Mouse (Mus musculus) T-helper 2 cell (primary cell): ENCODE results near the gene Dmrta1.
"Not testable (repeated sequence)": the region's sequence is repeated elsewhere in the genome, so short reads cannot be mapped to it uniquely, and the experiment has no call there.

Source experiments
- in situ Hi-C: fragments of 300-600 bp; cut with MboI, MseI; formaldehyde crosslinking; loops from one replicate; pipeline ENCODE4 v1.15.1; 2025; ENCODE audit warnings: high pct_unique_total_duplicates

Dmrta1 gene

DNA sequence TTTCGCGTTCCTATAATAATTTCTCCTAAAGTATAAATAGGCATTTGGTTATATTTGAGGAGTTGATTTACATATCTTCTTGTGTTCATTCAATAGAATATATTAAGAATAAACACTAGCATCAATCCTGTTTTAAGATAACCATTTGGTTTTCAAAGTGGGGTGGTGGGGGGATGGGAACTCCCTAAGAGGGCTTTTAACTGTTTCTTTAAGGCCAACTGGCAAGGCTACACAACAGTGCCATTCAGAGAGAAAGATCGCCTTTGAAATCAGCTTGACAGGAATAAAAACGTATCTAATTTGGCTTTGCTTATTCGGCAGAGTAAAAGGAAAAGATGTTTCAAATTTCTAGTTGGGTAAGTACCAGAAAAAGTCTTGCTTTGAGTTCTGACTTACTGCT lies at the start of gene Dmrta1:
TSS of gene Dmrta1 (plus strand) at position 242 of the 400 bp plus-strand sequence.
- in situ Hi-C loops: loop anchor here (25.0 kb wide), 1 partner anchor 417 kb away; no protein-coding TSS in a partner anchor

GRCm38 (mm10) chr4:89630374-89631079 lies 48.7 kb upstream of the Dmrta1 start:
- in situ Hi-C loops: no loop called here

DNA sequence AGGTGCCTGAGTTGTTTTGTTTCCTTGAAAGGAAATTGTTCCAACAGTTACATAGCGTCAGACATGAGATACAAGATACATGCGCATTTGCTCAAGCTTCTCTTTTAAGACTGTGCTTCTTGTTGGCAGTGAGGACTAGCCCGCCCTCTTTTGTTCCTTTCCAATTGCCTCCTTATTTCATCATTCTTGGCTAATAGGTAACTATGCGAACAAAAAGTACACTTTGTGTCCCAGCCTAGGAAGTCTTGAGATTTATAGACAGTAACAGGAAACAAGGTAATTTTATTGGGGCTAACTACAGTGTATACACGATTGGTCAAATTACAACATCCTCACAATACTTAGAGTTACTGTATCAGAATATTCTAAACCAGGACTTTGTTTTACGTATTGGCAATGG lies 47.7 kb upstream of the Dmrta1 start:
- in situ Hi-C loops: no loop called here

GRCm38 (mm10) chr4:89638651-89639050 lies 40.6 kb upstream of the Dmrta1 start:
- in situ Hi-C loops: no loop called here

DNA sequence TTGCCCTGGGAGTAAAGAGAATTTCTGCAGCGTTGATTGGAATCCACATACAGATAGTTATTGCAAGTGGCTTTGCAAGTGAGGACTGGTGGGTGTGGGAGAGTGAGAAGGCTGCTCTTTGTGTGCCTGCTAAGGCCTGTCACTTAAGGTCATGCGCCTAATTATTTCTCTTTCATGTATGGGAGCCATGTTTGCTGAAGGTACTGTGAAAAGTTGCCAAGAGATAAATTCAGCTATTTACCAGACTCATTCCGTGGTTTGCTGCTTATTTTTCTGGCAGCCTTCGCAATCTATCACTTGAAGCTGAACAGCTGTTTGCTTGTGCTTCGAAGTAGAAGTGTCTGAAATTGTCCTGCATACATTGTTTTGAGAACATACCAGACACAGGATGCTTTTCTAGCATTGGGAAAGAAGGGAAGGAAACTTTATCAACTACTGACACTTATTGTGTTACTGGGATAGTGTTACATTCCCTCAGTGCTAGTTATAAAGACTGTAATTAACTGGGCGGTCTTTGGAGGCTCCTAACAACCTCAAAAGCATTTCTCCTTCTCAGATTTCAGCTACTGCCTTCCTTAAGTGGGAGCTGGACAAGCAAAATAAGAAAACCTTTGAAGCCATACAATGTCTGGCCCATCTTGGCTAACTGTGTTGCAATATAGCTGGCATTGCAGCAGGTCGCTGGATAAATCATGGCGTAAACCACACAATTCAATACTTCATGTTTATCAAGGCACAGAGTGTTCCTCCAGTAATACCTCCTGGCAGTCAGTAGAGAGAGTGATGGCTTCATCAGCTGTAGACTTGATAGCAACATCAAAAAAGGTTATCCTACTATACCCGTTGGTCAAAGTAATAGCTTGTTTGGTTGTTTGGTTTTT lies 34.8 kb upstream of the Dmrta1 start:
- in situ Hi-C loops: no loop called here

GRCm38 (mm10) chr4:89650352-89651311 lies 28.6 kb upstream of the Dmrta1 start:
- in situ Hi-C loops: loop anchor here (10.0 kb wide), 1 partner anchor 1584 kb away; no protein-coding TSS in a partner anchor

- in situ Hi-C loops: loop anchor here (10.0 kb wide), 1 partner anchor 1584 kb away; no protein-coding TSS in a partner anchor
Measured at GRCm38 (mm10) chr4:89651312-89651686, 27.9 kb upstream of the Dmrta1 start.

GRCm38 (mm10) chr4:89651779-89652178 lies 27.5 kb upstream of the Dmrta1 start:
- in situ Hi-C loops: loop anchor here (10.0 kb wide), 1 partner anchor 1583 kb away; no protein-coding TSS in a partner anchor

DNA sequence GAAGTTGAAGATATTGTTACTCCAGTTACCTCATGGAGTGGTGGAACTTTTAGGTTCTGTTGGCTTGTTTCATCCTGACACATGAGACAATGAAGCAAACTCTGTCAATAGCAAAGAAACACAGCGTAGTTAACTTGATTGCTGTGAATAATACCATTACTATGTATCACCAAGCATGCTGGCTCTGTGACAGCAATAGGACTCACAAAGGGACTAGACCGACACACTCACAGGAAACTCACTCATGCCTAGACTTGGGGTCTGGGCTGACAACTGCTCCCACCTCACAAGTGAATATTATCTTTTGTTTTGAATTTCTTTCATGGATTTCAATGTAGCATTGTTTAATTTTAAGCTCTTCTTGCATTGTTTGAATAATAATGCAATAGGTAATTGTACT lies 15.8 kb upstream of the Dmrta1 start:
- in situ Hi-C loops: no loop called here

GRCm38 (mm10) chr4:89674711-89675110 lies 4.5 kb upstream of the Dmrta1 start:
- in situ Hi-C loops: loop anchor here (25.0 kb wide), 1 partner anchor 412 kb away; no protein-coding TSS in a partner anchor

GRCm38 (mm10) chr4:89677903-89678302 lies 1.3 kb upstream of the Dmrta1 start:
- in situ Hi-C loops: loop anchor here (25.0 kb wide), 1 partner anchor 416 kb away; no protein-coding TSS in a partner anchor

DNA sequence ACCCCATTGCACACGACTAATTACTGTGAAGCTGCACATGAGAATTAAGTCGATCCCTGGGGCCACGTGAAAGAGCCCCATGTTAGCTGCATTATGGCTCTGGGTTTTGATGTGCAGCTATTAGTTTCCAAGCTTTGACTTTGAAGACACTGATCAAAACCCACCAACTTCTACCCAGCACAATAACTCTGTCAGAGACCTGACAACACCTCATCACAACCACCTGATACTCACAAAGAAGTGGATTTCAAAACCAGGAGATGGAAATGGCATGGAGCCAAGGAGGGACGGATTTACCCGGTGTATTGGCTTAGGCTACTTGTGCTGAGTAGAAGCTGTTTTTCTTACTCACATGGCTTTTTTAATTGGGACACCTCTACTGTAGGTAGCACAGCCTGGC lies 523 bp upstream of the Dmrta1 start:
- in situ Hi-C loops: loop anchor here (25.0 kb wide), 1 partner anchor 416 kb away; no protein-coding TSS in a partner anchor

DNA sequence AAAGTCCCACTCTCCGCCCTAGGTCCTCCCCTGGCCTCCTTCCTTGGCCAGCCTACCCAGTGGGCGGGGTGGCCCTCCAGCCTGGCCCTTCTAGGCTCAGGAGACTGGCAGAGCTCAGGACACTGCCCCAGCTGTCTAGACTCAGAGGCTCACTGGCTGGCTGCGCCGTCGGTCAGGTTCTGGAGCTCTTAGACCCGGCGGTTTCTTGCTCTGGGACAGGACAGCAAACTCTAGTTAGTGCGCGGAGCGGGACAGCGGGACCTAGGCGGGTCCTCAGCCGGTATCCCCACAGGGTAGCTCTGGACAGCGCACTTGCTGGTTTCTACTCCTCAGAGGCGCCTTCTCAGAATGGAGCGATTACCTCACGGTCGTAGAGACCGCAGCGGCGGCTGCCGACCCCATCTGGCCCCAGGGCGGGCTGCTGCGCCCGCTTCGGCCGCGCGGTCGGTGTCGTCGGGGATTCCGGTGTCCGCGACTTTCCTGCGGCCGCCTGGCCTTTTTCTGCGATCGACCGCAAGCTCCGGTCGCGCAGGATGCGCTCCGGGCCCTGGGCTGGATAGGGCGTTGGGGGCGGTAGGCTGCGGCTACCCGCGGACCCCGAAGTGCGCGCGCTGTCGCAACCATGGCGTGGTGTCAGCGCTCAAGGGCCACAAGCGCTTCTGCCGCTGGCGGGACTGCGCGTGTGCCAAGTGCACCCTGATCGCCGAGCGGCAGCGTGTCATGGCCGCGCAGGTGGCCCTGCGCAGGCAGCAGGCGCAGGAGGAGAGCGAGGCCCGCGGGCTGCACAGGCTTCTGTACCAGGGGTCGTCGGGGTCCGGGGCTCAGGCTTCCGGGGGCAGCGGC lies 8.9 kb downstream of the Dmrta1 start:
- in situ Hi-C loops: loop anchor here (25.0 kb wide), 1 partner anchor 426 kb away; no protein-coding TSS in a partner anchor

DNA sequence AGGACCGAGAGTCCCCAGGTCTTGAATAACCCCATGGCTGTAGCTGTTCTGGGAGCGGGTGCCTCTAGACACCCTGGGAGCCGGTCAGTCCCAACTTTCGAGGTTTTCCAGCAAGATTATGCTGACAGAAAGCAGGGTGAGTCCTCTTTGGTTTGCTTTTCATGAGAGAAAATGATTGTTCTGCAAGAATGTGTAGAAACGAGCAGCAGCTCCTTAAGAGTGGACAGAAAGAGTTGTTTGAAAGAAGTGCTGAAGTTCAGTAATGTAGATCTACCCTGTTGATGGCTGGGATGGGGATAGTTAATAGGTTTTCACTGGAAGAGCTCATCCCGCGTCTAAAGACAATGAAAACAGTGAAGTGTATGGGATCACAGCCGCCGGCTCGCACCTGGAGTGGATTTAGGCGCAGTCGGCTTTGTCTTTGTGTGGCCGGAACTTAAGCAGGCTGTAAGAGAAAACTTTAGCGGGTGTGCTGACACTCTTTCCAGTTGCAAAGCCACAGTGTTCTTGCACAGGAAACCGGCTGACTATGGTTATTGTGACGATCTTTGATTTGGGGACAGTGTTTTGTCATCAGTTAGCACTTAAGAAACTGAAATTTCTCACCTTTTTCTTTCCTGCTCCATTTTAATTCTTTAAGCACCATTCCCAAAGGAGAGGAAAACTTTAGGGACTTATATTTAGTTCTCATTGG lies 9.7 kb downstream of the Dmrta1 start:
- in situ Hi-C loops: loop anchor here (25.0 kb wide), 1 partner anchor 427 kb away; no protein-coding TSS in a partner anchor

DNA sequence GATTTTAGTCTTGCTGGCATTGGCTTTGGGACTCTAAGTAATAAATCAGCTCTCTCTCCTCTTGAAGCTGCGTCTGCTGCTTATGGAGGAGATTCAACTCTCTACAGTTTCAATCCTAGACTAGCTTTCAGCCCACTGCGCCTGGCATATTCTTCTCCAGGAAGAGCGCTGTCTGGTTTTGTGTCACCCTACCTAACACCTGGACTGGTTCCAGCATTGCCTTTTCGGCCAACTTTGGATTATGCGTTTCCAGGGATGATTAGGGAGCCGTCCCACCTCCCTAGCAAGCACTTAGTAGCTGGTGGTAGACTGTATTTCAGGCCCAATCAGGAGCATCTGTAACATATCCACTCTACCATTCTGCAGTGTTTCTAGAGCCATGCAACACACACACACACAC lies 12.7 kb downstream of the Dmrta1 start:
- in situ Hi-C loops: loop anchor here (25.0 kb wide), 1 partner anchor 430 kb away; no protein-coding TSS in a partner anchor

DNA sequence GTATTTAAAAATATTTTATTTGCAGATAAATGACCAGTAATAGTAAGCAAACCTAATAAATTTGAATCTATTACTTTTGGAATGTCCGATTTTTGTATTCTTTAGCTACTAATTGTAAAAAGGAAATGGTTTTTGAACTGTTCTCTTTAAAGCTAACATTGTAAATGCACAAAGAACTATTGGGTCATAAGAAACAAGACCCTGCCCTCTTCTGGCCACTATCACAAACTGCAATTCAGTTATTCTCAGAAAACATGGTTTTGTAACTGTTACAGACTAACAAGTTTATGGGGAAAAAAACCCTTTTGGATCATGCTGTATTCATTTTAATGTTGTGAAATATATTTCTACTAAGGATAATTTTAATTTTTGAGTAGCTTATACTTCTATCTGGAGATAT lies 13.5 kb downstream of the Dmrta1 start:
- in situ Hi-C loops: loop anchor here (25.0 kb wide), 1 partner anchor 430 kb away; no protein-coding TSS in a partner anchor

GRCm38 (mm10) chr4:89695589-89695988 lies 16.4 kb downstream of the Dmrta1 start:
- in situ Hi-C loops: loop anchor here (25.0 kb wide), 1 partner anchor 433 kb away; no protein-coding TSS in a partner anchor

DNA sequence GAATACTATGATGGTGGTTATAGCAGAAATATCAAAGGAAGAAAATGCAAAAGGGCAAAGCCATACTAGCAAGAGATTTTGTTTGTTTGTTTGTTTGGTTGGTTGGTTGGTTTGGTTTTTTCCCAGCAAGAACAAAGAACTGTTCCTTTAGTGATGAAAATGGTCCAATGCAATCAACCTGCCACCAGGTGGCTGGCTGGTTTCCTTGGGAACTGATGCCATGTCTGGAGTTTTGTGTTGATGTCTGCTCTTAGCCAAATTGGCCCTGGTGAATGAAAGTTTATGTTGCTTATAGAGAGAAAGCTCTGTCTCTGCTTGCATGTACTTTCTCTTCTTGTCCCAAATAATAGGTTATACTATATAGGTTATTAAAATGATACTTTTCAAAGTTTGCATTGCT lies 18.7 kb downstream of the Dmrta1 start:
- in situ Hi-C loops: loop anchor here (25.0 kb wide), 1 partner anchor 436 kb away; no protein-coding TSS in a partner anchor

GRCm38 (mm10) chr4:89723526-89724190 lies 44.4 kb downstream of the Dmrta1 start:
- in situ Hi-C loops: not testable (repeated sequence)
